Mouse (Mus musculus) stomach, postnatal 0 days (tissue): ENCODE results near the gene Ccdc96.

Experiments
- CTCF ChIP-seq: IDR thresholded peaks from 2 replicates; pipeline ENCODE4 v1.5.1; 2016; ENCODE audit warnings: antibody characterized with exemption, low read depth, mild to moderate bottlenecking, moderate library complexity
- EP300 ChIP-seq: optimal IDR thresholded peaks from 2 replicates; pipeline ENCODE3; 2016; ENCODE audit warnings: antibody characterized with exemption

- no peak for TF ChIP-seq EP300
- TF ChIP-seq CTCF, result no peak
These were observed 43.6 kb upstream of the Ccdc96 start for GRCm38 (mm10) chr5:36440741-36441140.
